Comparison of ENCODE assay signal across 23 mouse cellular contexts in the genomic region with DNA sequence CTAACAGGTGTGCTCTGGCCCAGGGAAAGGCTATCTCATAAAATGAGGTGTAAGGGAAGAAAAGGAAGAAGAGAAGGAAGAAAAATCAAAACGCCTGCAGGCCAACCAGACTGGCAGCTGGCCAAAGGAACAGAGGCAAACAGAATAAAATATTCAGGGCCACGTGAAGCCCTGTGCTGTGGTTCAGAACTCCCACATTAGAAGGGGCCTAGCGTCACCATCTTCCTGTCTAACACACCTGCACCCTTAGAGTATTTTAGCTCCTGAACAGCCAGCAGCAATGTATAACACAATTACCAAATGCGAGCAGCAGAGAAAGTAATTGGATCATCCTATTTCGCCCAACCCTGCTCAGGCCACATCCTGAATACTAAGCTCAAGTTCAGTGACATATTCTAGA. TPM values are rescaled to one million over a fixed set of nuclear protein-coding genes. Genes with fewer than 3 reads are reported as not detected.
DNase-seq lines count a peak whose midpoint lies in the region; ATAC-seq and TF ChIP-seq lines count a peak whose summit lies in the region.
"Had no signal": no experiment of that assay in that cellular context is flagged by ENCODE, and none has a peak within 500 bp of the region (broad histone marks: within the 10 kb centered on the region; RNA-seq: fewer than 3 reads in every experiment).

No protein-coding gene starts in this region.

- H3K36me3 ChIP-seq in spleen, adult 2 months (ENCODE audit: control insufficient read depth, insufficient read depth, low read length) = no peaks in the 10 kb centered on the region; the same call in 1 of the 2 replicates
- H3K36me3 ChIP-seq in midbrain, embryonic 11.5 days (ENCODE audit: control insufficient read depth, insufficient read depth, low read length) = no peaks in the 10 kb centered on the region
- H3K36me3 ChIP-seq: embryonic facial prominence, embryonic 10.5 days; limb, embryonic 15.5 days; midbrain, embryonic 13.5 days had no signal

- H3K9me3 ChIP-seq in midbrain, embryonic 11.5 days (ENCODE audit: control insufficient read depth, low read length) = no peaks in the 10 kb centered on the region
- H3K9me3 ChIP-seq: embryonic facial prominence, embryonic 10.5 days; forebrain, embryonic 13.5 days; limb, embryonic 15.5 days; midbrain, embryonic 13.5 days had no signal

- peaks cover 54% of the 10 kb centered on the region for H3K4me1 ChIP-seq in spleen, adult 2 months (ENCODE audit: control insufficient read depth, insufficient read depth, insufficient read length)
- no peaks in the 10 kb centered on the region; the same call in 1 of the 2 replicates for H3K4me1 ChIP-seq in midbrain, embryonic 11.5 days (ENCODE audit: control insufficient read depth, insufficient read depth, low read length)

- DNase-seq in spleen, adult 2 months (ENCODE audit: low read depth in 1 of 2, low spot score in 2 of 2) = peak in 1 of 2 experiments; percentile 54
- no peak for DNase-seq in spleen, adult 18-20 months
- peak; percentile 82 for DNase-seq in thymus, postnatal 0 days (ENCODE audit: low spot score)
- no peak for DNase-seq in midbrain, embryonic 11.5 days (ENCODE audit: low spot score, missing footprints)
- no peak for DNase-seq in cerebellum, adult 9-10 months
- DNase-seq in embryo, embryonic 10.5 days (ENCODE audit: low spot score) = no peak
- DNase-seq: adrenal gland, adult 8-10 months; gastrocnemius, postnatal 10 days; heart, adult 2 months; kidney, adult 11 months; kidney, postnatal 10 days; right cerebral cortex, postnatal 14 days had no signal

- 21% methylated on average over 5 of the region's 5 CpGs for WGBS in spleen, adult 2 months
- WGBS in midbrain, embryonic 11.5 days = 88% methylated on average over 5 of the region's 5 CpGs

- no peak overlapping the region for H3K4me2 ChIP-seq in midbrain, embryonic 11.5 days
- H3K4me2 ChIP-seq: forebrain, embryonic 13.5 days; limb, embryonic 15.5 days; midbrain, embryonic 13.5 days had no signal

- H3K4me3 ChIP-seq in spleen, adult 2 months (ENCODE audit: extremely low read depth, insufficient read depth, insufficient read length) = no peak overlapping the region
- no peak overlapping the region for H3K4me3 ChIP-seq in midbrain, embryonic 11.5 days (ENCODE audit: low read depth, low read length)
- H3K4me3 ChIP-seq: embryonic facial prominence, embryonic 10.5 days; forebrain, embryonic 13.5 days; heart, adult 2 months; layer of hippocampus, adult 2 months; limb, embryonic 15.5 days; midbrain, embryonic 13.5 days had no signal

- H3K27ac ChIP-seq in spleen, adult 2 months (ENCODE audit: insufficient read depth, low read length) = peak overlapping the region; percentile 50
- no peak overlapping the region for H3K27ac ChIP-seq in midbrain, embryonic 11.5 days (ENCODE audit: low read depth, low read length)
- H3K27ac ChIP-seq: embryonic facial prominence, embryonic 10.5 days; forebrain, embryonic 13.5 days; heart, adult 2 months; layer of hippocampus, adult 2 months; limb, embryonic 15.5 days; midbrain, embryonic 13.5 days had no signal

- no peak overlapping the region for H3K9ac ChIP-seq in midbrain, embryonic 11.5 days (ENCODE audit: low read length)
- H3K9ac ChIP-seq: forebrain, embryonic 13.5 days; limb, embryonic 15.5 days; midbrain, embryonic 13.5 days had no signal

- peak; percentile 81 for ATAC-seq in inflammation-experienced regulatory T-cells, adult 6 months
- no peak for ATAC-seq in midbrain, embryonic 11.5 days (ENCODE audit: low FRiP score)
- ATAC-seq: forebrain, embryonic 13.5 days; hindbrain, embryonic 16.5 days; lung, postnatal 0 days; midbrain, embryonic 13.5 days had no signal

- H3K27me3 ChIP-seq in spleen, adult 2 months (ENCODE audit: control insufficient read depth, insufficient read depth, low read length) = no peaks in the 10 kb centered on the region
- 0 out of 2 replicates have a peak, but pooled peaks cover 2% of the 10 kb centered on the region for H3K27me3 ChIP-seq in midbrain, embryonic 11.5 days (ENCODE audit: control insufficient read depth, insufficient read depth, low read length)

- TF ChIP-seq POLR2A in spleen, adult 2 months (IDR thresholded peaks at IDR 0.05; ENCODE audit: low read depth, low read length) = no peak

- no peak for TF ChIP-seq CTCF in spleen, adult 2 months (IDR thresholded peaks at IDR 0.05; ENCODE audit: extremely low read depth, insufficient read depth, insufficient read length, insufficient replicate concordance)

RNA-seq across cellular contexts. Expression of a gene that starts 39.1 kb away (rescaled TPM):
- polyA plus RNA-seq in spleen, adult 2 months (2012; rRNA removed) = 54.4 and 58.2 TPM in 2 replicates
- 10 to 100 TPM; 27.9 to 51.6 (median 43.6) TPM for polyA plus RNA-seq in inflammation-experienced regulatory T-cells, adult 6 months (2017; shearing (Covaris generic))
- polyA plus RNA-seq in thymus, postnatal 0 days (2015; fragmentation: Nextera tagmentation; extraction: Ambion mirVana) = 90.8 and 112 TPM in 2 replicates
- 4.9 and 5.0 TPM in 2 replicates for polyA plus RNA-seq in midbrain, embryonic 11.5 days (2014; fragmentation: Nextera tagmentation; extraction: Ambion mirVana)

RNA-seq across cellular contexts. Expression of a gene that starts 46.5 kb away (rescaled TPM):
- 0.05 TPM in 2 replicates for polyA plus RNA-seq in spleen, adult 2 months (2012; rRNA removed)
- under 1 TPM in 2 of 3 experiments, not detected in 1; 0.23 to 0.50 TPM for polyA plus RNA-seq in inflammation-experienced regulatory T-cells, adult 6 months (2017; shearing (Covaris generic))
- 0.17 and 0.33 TPM in 2 replicates for polyA plus RNA-seq in thymus, postnatal 0 days (2015; fragmentation: Nextera tagmentation; extraction: Ambion mirVana)
- polyA plus RNA-seq in midbrain, embryonic 11.5 days (2014; fragmentation: Nextera tagmentation; extraction: Ambion mirVana) = not detected in 2 replicates
- polyA plus RNA-seq: embryonic facial prominence, embryonic 10.5 days; forebrain, embryonic 13.5 days; heart, adult 2 months; heart, embryonic 14.5 days; hindbrain, embryonic 16.5 days; liver, embryonic 16.5 days; lung, postnatal 0 days; midbrain, embryonic 13.5 days; neural tube, embryonic 14.5 days had no signal
